Mouse (Mus musculus) liver, postnatal 0 days (tissue): ENCODE data around the gene Kcnj10.

Source experiments
- CTCF ChIP-seq: sonication (generic); IDR thresholded peaks from 2 replicates; pipeline ENCODE4 v1.5.1; 2016; ENCODE audit warnings: antibody characterized with exemption, low read depth
- EP300 ChIP-seq: IDR thresholded peaks from 2 replicates; pipeline ENCODE4 v1.6.1; 2016; ENCODE audit warnings: antibody characterized with exemption, low read depth, mild to moderate bottlenecking

- TF ChIP-seq CTCF (no peak), EP300 (no peak)
Measured at GRCm38 (mm10) chr1:172331422-172331947, 9.5 kb upstream of the Kcnj10 start.
